Mouse (Mus musculus): ENCODE data around the gene Uqcr11. TPM values are rescaled to one million over a fixed set of nuclear protein-coding genes. Genes with fewer than 3 reads are reported as not detected.

Gene Uqcr11
- polyA plus RNA-seq, 1 experiment: 222 TPM

DNA sequence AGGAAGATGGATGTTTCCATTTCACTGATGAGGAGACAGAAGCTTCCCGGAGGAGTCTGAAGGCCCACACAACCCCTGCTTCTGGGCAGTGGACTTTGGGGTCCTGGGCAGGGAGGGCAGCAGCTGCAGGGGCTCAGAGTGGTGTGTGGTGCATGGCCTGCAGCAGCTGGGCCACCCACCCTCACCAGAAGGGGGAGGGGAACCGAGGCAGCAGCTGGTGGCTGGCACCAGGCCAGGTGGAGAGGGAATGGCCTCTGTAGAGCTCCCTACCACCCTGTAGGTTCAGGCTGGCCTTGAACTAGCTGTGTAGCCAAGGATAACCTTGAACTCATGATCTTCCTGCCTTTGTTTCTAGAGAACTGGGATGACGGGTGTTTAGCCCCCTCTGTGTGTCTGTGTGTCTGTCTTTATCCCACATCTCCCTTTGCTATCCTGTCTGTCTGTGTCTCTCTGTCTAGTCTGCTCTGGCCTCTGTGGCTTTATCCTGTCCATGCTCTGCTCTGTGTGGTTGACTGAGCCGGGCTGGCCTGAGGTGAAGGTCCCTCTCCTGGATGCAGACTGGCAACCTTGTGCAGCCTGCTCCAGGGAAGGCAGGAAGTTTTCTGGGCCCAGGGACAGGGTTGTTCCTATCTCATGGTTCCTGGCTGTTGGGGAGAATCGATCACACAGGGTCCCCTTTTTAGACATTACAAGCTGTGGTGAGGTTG lies 37.9 kb upstream of the Uqcr11 start:
- no peak for TF ChIP-seq CTCF (IDR thresholded peaks at IDR 0.05; ENCODE audit: control insufficient read depth, insufficient read depth, low read length)
- TF ChIP-seq POLR2A (IDR thresholded peaks at IDR 0.05; ENCODE audit: borderline replicate concordance, control insufficient read depth, low read depth, low read length): no peak
- H3K4me1 ChIP-seq (ENCODE audit: control insufficient read depth, insufficient read depth, low read length): peaks cover 2% of the 10 kb centered on the region; the same call in 1 of the 2 replicates

GRCm38 (mm10) chr10:80443575-80444278 lies 37.1 kb upstream of the Uqcr11 start:
- H3K4me1 ChIP-seq (ENCODE audit: control insufficient read depth, insufficient read depth, low read length): peaks cover 2% of the 10 kb centered on the region; the same call in 1 of the 2 replicates
- 77% methylated on average over 8 of the region's 8 CpGs for WGBS
- TF ChIP-seq POLR2A (IDR thresholded peaks at IDR 0.05; ENCODE audit: borderline replicate concordance, control insufficient read depth, low read depth, low read length) (no peak), CTCF (IDR thresholded peaks at IDR 0.05; ENCODE audit: control insufficient read depth, insufficient read depth, low read length) (no peak)
- no peak overlapping the region for H3K27ac ChIP-seq (ENCODE audit: control insufficient read depth, insufficient read depth, low read depth, low read length, poor library complexity)
- H3K4me3 ChIP-seq (replicated peaks; ENCODE audit: control insufficient read depth, low read depth, low read length): no peak overlapping the region

More for the DNA sequence above, 37.9 kb upstream of the Uqcr11 start:
- 61% methylated on average over 5 of the region's 5 CpGs for WGBS
- no peak overlapping the region for H3K27ac ChIP-seq (ENCODE audit: control insufficient read depth, insufficient read depth, low read depth, low read length, poor library complexity)
- H3K4me3 ChIP-seq (replicated peaks; ENCODE audit: control insufficient read depth, low read depth, low read length): no peak overlapping the region

GRCm38 (mm10) chr10:80442989-80443388 lies 36.4 kb upstream of the Uqcr11 start:
- no peak overlapping the region for H3K27ac ChIP-seq (ENCODE audit: control insufficient read depth, insufficient read depth, low read depth, low read length, poor library complexity)
- H3K4me3 ChIP-seq (replicated peaks; ENCODE audit: control insufficient read depth, low read depth, low read length): no peak overlapping the region
- no peak for TF ChIP-seq CTCF (IDR thresholded peaks at IDR 0.05; ENCODE audit: control insufficient read depth, insufficient read depth, low read length)
- TF ChIP-seq POLR2A (IDR thresholded peaks at IDR 0.05; ENCODE audit: borderline replicate concordance, control insufficient read depth, low read depth, low read length): no peak
- H3K4me1 ChIP-seq (ENCODE audit: control insufficient read depth, insufficient read depth, low read length): peaks cover 2% of the 10 kb centered on the region; the same call in 1 of the 2 replicates
- WGBS: 35% methylated on average over 2 of the region's 2 CpGs

GRCm38 (mm10) chr10:80441598-80441997 lies 35.0 kb upstream of the Uqcr11 start:
- H3K4me1 ChIP-seq (ENCODE audit: control insufficient read depth, insufficient read depth, low read length): peaks cover 2% of the 10 kb centered on the region; the same call in 1 of the 2 replicates

GRCm38 (mm10) chr10:80440031-80440430 lies 33.4 kb upstream of the Uqcr11 start:
- H3K27ac ChIP-seq (ENCODE audit: control insufficient read depth, insufficient read depth, low read depth, low read length, poor library complexity): no peak overlapping the region
- H3K4me3 ChIP-seq (replicated peaks; ENCODE audit: control insufficient read depth, low read depth, low read length): no peak overlapping the region
- H3K4me1 ChIP-seq (ENCODE audit: control insufficient read depth, insufficient read depth, low read length): peaks cover 3% of the 10 kb centered on the region; the same call in 1 of the 2 replicates
- no peak for TF ChIP-seq CTCF (IDR thresholded peaks at IDR 0.05; ENCODE audit: control insufficient read depth, insufficient read depth, low read length)
- no peak for TF ChIP-seq POLR2A (IDR thresholded peaks at IDR 0.05; ENCODE audit: borderline replicate concordance, control insufficient read depth, low read depth, low read length)

More at GRCm38 (mm10) chr10:80441598-80441997, 35.0 kb upstream of the Uqcr11 start:
- 72% methylated on average over 8 of the region's 8 CpGs for WGBS
- no peak for TF ChIP-seq POLR2A (IDR thresholded peaks at IDR 0.05; ENCODE audit: borderline replicate concordance, control insufficient read depth, low read depth, low read length)
- TF ChIP-seq CTCF (IDR thresholded peaks at IDR 0.05; ENCODE audit: control insufficient read depth, insufficient read depth, low read length): no peak
- H3K27ac ChIP-seq (ENCODE audit: control insufficient read depth, insufficient read depth, low read depth, low read length, poor library complexity): no peak overlapping the region
- H3K4me3 ChIP-seq (replicated peaks; ENCODE audit: control insufficient read depth, low read depth, low read length): no peak overlapping the region

GRCm38 (mm10) chr10:80437973-80438372 lies 31.3 kb upstream of the Uqcr11 start:
- TF ChIP-seq CTCF (IDR thresholded peaks at IDR 0.05; ENCODE audit: control insufficient read depth, insufficient read depth, low read length) (no peak), POLR2A (IDR thresholded peaks at IDR 0.05; ENCODE audit: borderline replicate concordance, control insufficient read depth, low read depth, low read length) (no peak)
- 83% methylated on average over 4 of the region's 4 CpGs for whole genome bisulfite sequencing
- H3K4me3 ChIP-seq (replicated peaks; ENCODE audit: control insufficient read depth, low read depth, low read length): no peak overlapping the region
- H3K4me1 ChIP-seq (ENCODE audit: control insufficient read depth, insufficient read depth, low read length): peaks cover 5% of the 10 kb centered on the region; the same call in 1 of the 2 replicates
- H3K27ac ChIP-seq (ENCODE audit: control insufficient read depth, insufficient read depth, low read depth, low read length, poor library complexity): no peak overlapping the region

DNA sequence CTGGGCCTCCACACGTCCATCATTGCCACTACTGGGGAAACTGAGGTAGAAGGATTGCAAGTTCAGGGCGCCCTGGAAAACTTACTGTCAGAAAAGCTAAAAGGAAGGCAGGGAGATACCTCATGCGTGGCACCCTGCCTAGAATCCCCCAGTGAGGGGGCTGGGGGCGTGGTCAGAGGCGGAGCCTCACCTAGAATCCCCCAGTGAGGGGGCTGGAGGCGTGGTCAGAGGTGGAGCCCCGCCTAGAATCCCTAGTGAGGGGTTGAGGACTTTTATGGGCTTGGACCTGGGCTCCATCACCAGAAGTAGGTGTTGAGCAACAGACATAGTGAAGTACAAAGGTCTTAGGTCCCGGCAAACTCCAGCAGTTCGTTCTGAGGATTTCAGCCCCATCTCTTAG lies 29.6 kb upstream of the Uqcr11 start:
- peaks cover 5% of the 10 kb centered on the region; the same call in 1 of the 2 replicates for H3K4me1 ChIP-seq (ENCODE audit: control insufficient read depth, insufficient read depth, low read length)

DNA sequence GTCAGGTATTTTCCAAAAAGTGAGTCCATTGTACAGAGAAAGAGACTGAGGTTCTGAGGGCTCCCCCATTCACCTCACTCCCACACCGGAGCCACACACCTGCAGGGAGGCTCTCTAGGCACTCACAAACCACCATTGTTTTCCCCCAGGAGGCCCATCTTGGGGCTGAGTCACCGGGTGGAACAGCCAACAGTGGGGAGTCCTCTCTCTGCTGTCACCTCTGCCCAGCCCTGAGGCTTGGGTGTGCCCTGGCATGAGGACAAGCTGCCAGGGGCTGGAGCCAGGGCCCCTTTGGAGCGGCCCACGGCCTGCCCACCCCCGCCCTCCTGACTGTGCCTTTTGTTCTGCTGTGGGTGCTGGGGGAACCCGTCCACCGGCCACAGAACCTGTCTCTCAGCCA lies 29.1 kb upstream of the Uqcr11 start:
- TF ChIP-seq POLR2A (IDR thresholded peaks at IDR 0.05; ENCODE audit: borderline replicate concordance, control insufficient read depth, low read depth, low read length) (no peak; the same call in 1 of the 2 replicates), CTCF (IDR thresholded peaks at IDR 0.05; ENCODE audit: control insufficient read depth, insufficient read depth, low read length) (no peak)
- 0 out of 2 replicates have a peak overlapping the region, but pooled peaks have one; percentile 24 for H3K27ac ChIP-seq (ENCODE audit: control insufficient read depth, insufficient read depth, low read depth, low read length, poor library complexity)
- peaks cover 5% of the 10 kb centered on the region; the same call in 1 of the 2 replicates for H3K4me1 ChIP-seq (ENCODE audit: control insufficient read depth, insufficient read depth, low read length)
- H3K4me3 ChIP-seq (replicated peaks; ENCODE audit: control insufficient read depth, low read depth, low read length): no peak overlapping the region
- 21% methylated on average over 7 of the region's 7 CpGs for WGBS

More for the DNA sequence above, 29.6 kb upstream of the Uqcr11 start:
- 0 out of 2 replicates have a peak overlapping the region, but pooled peaks have one; percentile 24 for H3K27ac ChIP-seq (ENCODE audit: control insufficient read depth, insufficient read depth, low read depth, low read length, poor library complexity)
- 28% methylated on average over 9 of the region's 9 CpGs for WGBS
- TF ChIP-seq POLR2A (IDR thresholded peaks at IDR 0.05; ENCODE audit: borderline replicate concordance, control insufficient read depth, low read depth, low read length) (no peak), CTCF (IDR thresholded peaks at IDR 0.05; ENCODE audit: control insufficient read depth, insufficient read depth, low read length) (no peak)
- H3K4me3 ChIP-seq (replicated peaks; ENCODE audit: control insufficient read depth, low read depth, low read length): no peak overlapping the region
